9 mouse cellular contexts compared by ENCODE assay signal in genomic region chr2:29731545-29731944, GRCm38 (mm10). TPM values are rescaled to one million over a fixed set of nuclear protein-coding genes. Genes with fewer than 3 reads are reported as not detected.
DNase-seq lines count a peak whose midpoint lies in the region; ATAC-seq and TF ChIP-seq lines count a peak whose summit lies in the region.
"Had no signal": no experiment of that assay in that cellular context is flagged by ENCODE, and none has a peak within 500 bp of the region (broad histone marks: within the 10 kb centered on the region; RNA-seq: fewer than 3 reads in every experiment).

No protein-coding gene starts in this region.

- H3K27ac ChIP-seq in heart, embryonic 11.5 days (ENCODE audit: low read depth, low read length), result no peak overlapping the region
- no peak overlapping the region for H3K27ac ChIP-seq in midbrain, embryonic 16.5 days (ENCODE audit: low read length)

- WGBS in heart, embryonic 11.5 days (ENCODE audit: insufficient replicate concordance), result 63% methylated on average over 3 of the region's 3 CpGs
- WGBS in midbrain, embryonic 16.5 days, result 74% methylated on average over 3 of the region's 3 CpGs

- H3K36me3 ChIP-seq in heart, embryonic 11.5 days (ENCODE audit: control insufficient read depth, insufficient read depth, low read length), result peaks cover 27% of the 10 kb centered on the region
- H3K36me3 ChIP-seq in G1E (replicated peaks), result peaks cover 98% of the 10 kb centered on the region
- H3K36me3 ChIP-seq in midbrain, embryonic 16.5 days (ENCODE audit: control insufficient read depth, insufficient read depth, low read length), result peaks cover 52% of the 10 kb centered on the region

- no peak overlapping the region for H3K9ac ChIP-seq in heart, embryonic 11.5 days (ENCODE audit: low read depth, low read length)
- H3K9ac ChIP-seq in midbrain, embryonic 16.5 days (ENCODE audit: low read depth, low read length), result no peak overlapping the region

- peak; percentile 41 to 54 for DNase-seq in heart, adult 18-20 months
- peak; percentile 19 for DNase-seq in G1E (ENCODE audit: low spot score)
- peak; percentile 55 to 64 for DNase-seq in cerebellum, postnatal 36 days
- peak; percentile 67 to 81 for DNase-seq in kidney, postnatal 25 days
- peak; percentile 63 for DNase-seq in skeletal muscle tissue, adult 2 months (ENCODE audit: low read depth, low spot score)

- TF ChIP-seq CTCF in G1E (IDR thresholded peaks at IDR 0.05; ENCODE audit: low read depth, low read length), result no peak

- H3K4me3 ChIP-seq in heart, embryonic 11.5 days (ENCODE audit: low read depth, low read length), result no peak overlapping the region
- no peak overlapping the region for H3K4me3 ChIP-seq in G1E (ENCODE audit: low read depth, low read length)
- no peak overlapping the region for H3K4me3 ChIP-seq in midbrain, embryonic 16.5 days (ENCODE audit: low read depth, low read length)

- H3K27me3 ChIP-seq in heart, embryonic 11.5 days (ENCODE audit: control insufficient read depth, insufficient read depth, low read length), result no peaks in the 10 kb centered on the region
- H3K27me3 ChIP-seq in G1E (ENCODE audit: insufficient read depth, low read length), result no peaks in the 10 kb centered on the region
- H3K27me3 ChIP-seq in midbrain, embryonic 16.5 days (ENCODE audit: control insufficient read depth, insufficient read depth, low read depth, low read length), result no peaks in the 10 kb centered on the region

- ATAC-seq in heart, embryonic 11.5 days (replicated peaks; ENCODE audit: insufficient number of reproducible peaks, low FRiP score, low TSS enrichment), result no peak
- ATAC-seq in G1E (ENCODE audit: extremely low read depth, insufficient number of reproducible peaks, low FRiP score, poor library complexity, severe bottlenecking), result no peak
- ATAC-seq in erythroid progenitor cell, adult 5-6 weeks (replicated peaks; ENCODE audit: low FRiP score, poor library complexity, severe bottlenecking), result no peak
- ATAC-seq in midbrain, embryonic 16.5 days, result no peak

- H3K9me3 ChIP-seq in heart, embryonic 11.5 days (replicated peaks; ENCODE audit: control insufficient read depth, low read length), result no peaks in the 10 kb centered on the region
- no peaks in the 10 kb centered on the region for H3K9me3 ChIP-seq in G1E (replicated peaks)
- no peaks in the 10 kb centered on the region for H3K9me3 ChIP-seq in midbrain, embryonic 16.5 days (replicated peaks; ENCODE audit: control insufficient read depth, low read length, poor library complexity, severe bottlenecking)

- H3K4me1 ChIP-seq in heart, embryonic 11.5 days (ENCODE audit: control insufficient read depth, insufficient read depth, low read length), result no peaks in the 10 kb centered on the region
- no peaks in the 10 kb centered on the region for H3K4me1 ChIP-seq in G1E (ENCODE audit: insufficient read depth, low read depth, low read length)
- no peaks in the 10 kb centered on the region for H3K4me1 ChIP-seq in midbrain, embryonic 16.5 days (ENCODE audit: control insufficient read depth, insufficient read depth, low read length)

- no peak overlapping the region for H3K4me2 ChIP-seq in heart, embryonic 11.5 days
- H3K4me2 ChIP-seq in midbrain, embryonic 16.5 days (ENCODE audit: low read length), result no peak overlapping the region

RNA-seq across cellular contexts. Expression of gene Gm13420, which starts 19.9 kb away (rescaled TPM):
- not detected for total RNA-seq in heart, adult 18-20 months (2021)
- not detected in 2 replicates for polyA plus RNA-seq in heart, embryonic 11.5 days (2014; fragmentation: Nextera tagmentation; extraction: Ambion mirVana)
- not detected in 2 replicates for total RNA-seq in G1E (2014; fragmentation: Nextera tagmentation)
- not detected in 2 replicates for total RNA-seq in G1E (2017)
- not detected in 2 replicates for polyA plus RNA-seq in G1E (2012)
- not detected in 2 replicates for total RNA-seq in erythroid progenitor cell, adult 5-6 weeks (2015; ENCODE audit: low replicate concordance)
- total RNA-seq in erythroid progenitor cell, adult 5-6 weeks (2017; ENCODE audit: low replicate concordance), result not detected in 2 replicates
- polyA plus RNA-seq in midbrain, embryonic 16.5 days (2015; fragmentation: Nextera tagmentation; extraction: Ambion mirVana), result 0.23 and 0.32 TPM in 2 replicates

RNA-seq across cellular contexts. Expression of gene Gm13547, which starts 27.6 kb away (rescaled TPM):
- total RNA-seq in heart, adult 18-20 months (2021), result not detected
- 0.99 TPM in 1 of 2 replicates, not detected in the other for polyA plus RNA-seq in heart, embryonic 11.5 days (2014; fragmentation: Nextera tagmentation; extraction: Ambion mirVana)
- total RNA-seq in G1E (2014; fragmentation: Nextera tagmentation), result not detected in 2 replicates
- 0.93 TPM in 1 of 2 replicates, not detected in the other for total RNA-seq in G1E (2017)
- not detected in 2 replicates for polyA plus RNA-seq in G1E (2012)
- total RNA-seq in erythroid progenitor cell, adult 5-6 weeks (2015; ENCODE audit: low replicate concordance), result not detected in 2 replicates
- not detected in 2 replicates for total RNA-seq in erythroid progenitor cell, adult 5-6 weeks (2017; ENCODE audit: low replicate concordance)
- polyA plus RNA-seq in midbrain, embryonic 16.5 days (2015; fragmentation: Nextera tagmentation; extraction: Ambion mirVana), result not detected in 2 replicates
- total RNA-seq: left cerebral cortex, postnatal 14 days had no signal

RNA-seq across cellular contexts. Expression of gene Coq4, which starts 55.7 kb away (rescaled TPM):
- 10 to 100 TPM; 16.8 to 18.9 TPM for total RNA-seq in heart, adult 18-20 months (2021)
- polyA plus RNA-seq in heart, embryonic 11.5 days (2014; fragmentation: Nextera tagmentation; extraction: Ambion mirVana), result 28.8 and 30.2 TPM in 2 replicates
- total RNA-seq in G1E (2014; fragmentation: Nextera tagmentation) (9.8 and 11.1 TPM in 2 replicates), G1E (2017) (18.2 and 20.1 TPM in 2 replicates)
- polyA plus RNA-seq in G1E (2012), result 242 and 318 TPM in 2 replicates
- total RNA-seq in erythroid progenitor cell, adult 5-6 weeks (2015; ENCODE audit: low replicate concordance), result 2.2 TPM in 1 of 2 replicates, not detected in the other
- total RNA-seq in erythroid progenitor cell, adult 5-6 weeks (2017; ENCODE audit: low replicate concordance), result 2.6 and 6.1 TPM in 2 replicates
- 38.3 and 40.5 TPM in 2 replicates for polyA plus RNA-seq in midbrain, embryonic 16.5 days (2015; fragmentation: Nextera tagmentation; extraction: Ambion mirVana)

RNA-seq across cellular contexts. Expression of gene Trub2, which starts 56.8 kb away (rescaled TPM):
- total RNA-seq in heart, adult 18-20 months (2021), result 10 to 100 TPM; 31.6 to 42.1 TPM
- polyA plus RNA-seq in heart, embryonic 11.5 days (2014; fragmentation: Nextera tagmentation; extraction: Ambion mirVana), result 21.0 and 25.6 TPM in 2 replicates
- 28.1 and 30.5 TPM in 2 replicates for total RNA-seq in G1E (2014; fragmentation: Nextera tagmentation)
- total RNA-seq in G1E (2017), result 51.7 and 66.4 TPM in 2 replicates
- 5.6 and 7.9 TPM in 2 replicates for polyA plus RNA-seq in G1E (2012)
- 10.8 and 14.7 TPM in 2 replicates for total RNA-seq in erythroid progenitor cell, adult 5-6 weeks (2015; ENCODE audit: low replicate concordance)
- total RNA-seq in erythroid progenitor cell, adult 5-6 weeks (2017; ENCODE audit: low replicate concordance), result 17.4 and 27.7 TPM in 2 replicates
- polyA plus RNA-seq in midbrain, embryonic 16.5 days (2015; fragmentation: Nextera tagmentation; extraction: Ambion mirVana), result 30.8 and 32.8 TPM in 2 replicates

Comparison
In these comparisons a context has a peak if more than half of its experiments do, and no peak if none do; other contexts are left out.
1. DNase-seq: peak in every context shown above with its lines; median percentile 74 in kidney, postnatal 25 days; 63 in skeletal muscle tissue, adult 2 months; 60 in cerebellum, postnatal 36 days; 48 in heart, adult 18-20 months; 19 in G1E.